Mouse (Mus musculus) kidney, postnatal 4 days (tissue): ENCODE measurements at regions not wholly inside any gene's neighbourhood (a gene's known extent, or its start where the extent isn't known, plus 50 kb on each side); places are given as distances from the start of the nearest gene placed in this dataset.

Experiments
- DNase-seq, 2 experiments: peaks; one replicate each; pipeline ENCODE4 v3.0.0; 2021; ENCODE audit warnings: mixed read lengths in 2 of 2

DNA sequence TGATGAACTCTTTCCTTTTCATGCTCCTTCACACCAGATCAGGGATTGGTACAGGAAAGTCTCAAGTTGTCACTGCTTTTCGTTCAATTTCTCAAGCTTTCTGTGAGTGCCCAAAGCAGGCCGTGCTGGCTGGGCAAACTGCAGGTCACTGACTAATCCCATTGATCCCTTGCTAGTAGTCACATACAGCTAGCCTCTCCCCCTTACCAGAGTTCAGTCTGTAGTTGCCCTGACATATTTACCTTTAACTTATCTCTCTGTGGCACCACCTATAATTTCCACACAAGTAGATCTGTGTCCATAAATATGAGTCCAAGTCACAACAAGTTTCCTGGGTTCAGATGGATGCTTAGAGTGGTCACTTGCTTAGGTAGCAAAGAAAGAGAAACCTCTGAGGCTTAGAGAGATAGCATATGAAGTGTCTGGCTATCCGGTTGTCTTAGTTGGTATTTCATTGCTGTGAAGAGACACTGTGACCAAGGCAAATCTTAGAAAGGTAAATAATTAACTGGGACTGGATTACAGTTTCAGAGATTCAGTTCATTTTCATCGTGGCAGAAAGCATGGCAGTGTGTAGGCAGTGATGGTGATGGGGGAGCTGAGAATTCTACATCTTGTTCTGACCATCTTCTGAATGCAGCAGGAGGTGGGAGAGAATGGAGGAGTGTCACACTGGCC is 362.8 kb upstream of the Pcsk5 start:
- DNase-seq: no peak

DNA sequence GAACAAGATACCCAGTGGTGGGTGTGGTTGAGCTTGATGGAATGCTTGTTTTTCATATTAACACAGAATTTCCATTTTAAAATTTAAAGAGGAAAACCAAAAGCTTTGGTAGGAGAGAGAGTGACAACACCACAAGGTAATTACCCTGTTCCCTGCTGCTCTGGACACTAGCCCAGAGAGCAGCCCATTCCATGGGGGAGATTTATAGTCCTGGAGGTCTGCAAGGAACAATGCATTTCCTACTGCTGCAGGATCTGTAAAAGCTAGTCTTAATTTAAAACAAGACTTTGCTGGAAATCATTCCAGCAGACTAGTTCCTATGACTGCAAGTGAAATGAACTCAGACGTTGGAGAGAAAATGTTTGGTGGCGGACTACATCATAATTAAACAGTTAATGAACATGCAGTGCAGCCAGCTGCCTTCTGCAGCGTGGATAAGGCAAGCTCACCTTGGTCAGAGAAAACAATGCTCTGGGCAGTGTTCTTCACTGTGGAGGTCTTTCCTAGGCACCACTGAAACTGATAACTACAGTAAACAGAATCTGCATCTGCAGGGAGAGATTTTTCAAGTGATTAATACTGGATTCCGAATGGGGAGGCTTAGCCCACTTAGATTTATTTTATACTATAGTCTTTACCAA is 351.8 kb upstream of the Pcsk5 start:
- peak; percentile 9 to 22 for DNase-seq

- no peak for DNase-seq
Measured at GRCm38 (mm10) chr19:18188122-18188866, 350.9 kb upstream of the Pcsk5 start.

GRCm38 (mm10) chr19:18185767-18186554 is 348.5 kb upstream of the Pcsk5 start:
- no peak for DNase-seq

- DNase-seq: no peak
Measured at GRCm38 (mm10) chr19:18185211-18185610, 347.8 kb upstream of the Pcsk5 start.

DNA sequence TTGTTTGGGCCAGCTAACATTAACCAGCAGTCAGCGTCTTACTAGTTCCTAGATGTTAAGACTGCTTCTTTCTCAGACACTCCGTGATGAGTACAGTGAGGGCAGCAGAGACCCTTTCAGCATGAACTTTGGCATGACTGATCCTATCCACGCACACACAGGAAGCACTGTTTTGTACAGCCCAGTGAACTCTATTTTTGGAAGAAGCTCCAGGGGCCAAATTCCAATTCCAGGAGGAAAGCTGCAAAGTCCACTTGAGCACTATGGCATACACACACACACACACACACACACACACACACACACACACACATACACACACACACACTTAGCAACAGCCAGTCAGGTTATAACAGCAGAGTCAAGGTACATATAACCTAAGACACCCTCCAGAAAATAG is 338.8 kb upstream of the Pcsk5 start:
- peak; percentile 4 to 10 for DNase-seq

- no peak for DNase-seq
Measured at GRCm38 (mm10) chr19:18146494-18146893, 309.1 kb upstream of the Pcsk5 start.

DNA sequence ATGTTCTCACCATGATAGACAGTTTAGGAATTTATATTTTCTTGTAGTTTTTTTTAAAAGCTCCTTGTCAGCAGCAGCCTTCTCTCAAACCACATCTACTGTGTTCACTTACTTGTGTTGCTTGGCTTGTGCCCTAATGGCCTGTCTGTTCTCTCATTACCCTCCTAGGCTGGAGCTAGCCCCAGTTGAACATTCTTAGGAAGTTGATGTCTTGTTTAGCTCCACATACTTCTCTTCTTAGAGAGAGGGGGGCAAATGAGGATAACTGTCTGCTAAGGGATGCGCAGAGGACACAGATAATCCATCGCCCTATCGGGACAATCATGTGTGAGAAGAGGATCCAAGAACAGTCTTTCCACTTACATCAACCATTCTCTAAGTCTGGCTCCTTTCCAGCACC is 293.5 kb upstream of the Pcsk5 start:
- no peak for DNase-seq

DNA sequence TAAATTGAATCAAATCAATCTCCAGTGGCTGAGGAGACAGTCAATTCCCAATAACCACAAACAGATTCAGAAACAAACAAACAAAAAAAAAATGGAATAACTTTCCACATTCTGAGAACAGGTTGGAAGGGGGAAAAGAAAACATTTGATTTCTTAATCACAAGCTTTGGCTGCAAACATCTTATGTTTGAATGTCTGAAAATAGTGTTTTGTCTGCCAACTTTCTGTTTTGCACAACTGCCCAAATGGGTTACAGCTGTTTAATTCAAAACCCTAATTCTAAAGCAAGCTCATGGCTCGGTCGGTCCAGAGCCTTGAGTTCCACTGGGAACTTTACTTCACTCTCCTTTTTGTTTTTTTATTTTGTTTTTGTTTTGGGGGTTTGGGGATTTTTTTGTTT is 291.4 kb upstream of the Pcsk5 start:
- peak; percentile 6 for DNase-seq

DNA sequence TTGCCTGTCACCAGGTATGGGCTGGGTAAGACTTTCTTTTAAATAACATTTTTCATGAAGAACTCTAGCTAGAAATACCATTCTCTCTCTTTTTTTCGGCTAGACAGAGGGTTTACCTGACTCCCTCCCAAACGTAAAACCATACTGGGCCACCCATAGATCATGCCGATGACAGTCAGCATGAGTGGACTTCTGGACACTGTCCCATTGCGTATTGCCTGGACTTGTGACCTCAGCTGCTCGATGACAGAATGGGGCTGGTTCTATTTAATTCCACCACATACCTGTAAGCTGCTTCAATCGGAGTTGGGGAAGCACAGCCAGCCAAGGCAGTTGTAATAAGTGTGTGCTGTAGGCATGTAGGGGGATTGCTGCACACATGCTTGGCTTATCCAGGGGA is 268.8 kb upstream of the Pcsk5 start:
- DNase-seq: no peak

GRCm38 (mm10) chr19:18104590-18104989 is 267.2 kb upstream of the Pcsk5 start:
- DNase-seq: no peak

- DNase-seq: no peak
Measured at GRCm38 (mm10) chr19:18101423-18102341, 264.2 kb upstream of the Pcsk5 start.

DNA sequence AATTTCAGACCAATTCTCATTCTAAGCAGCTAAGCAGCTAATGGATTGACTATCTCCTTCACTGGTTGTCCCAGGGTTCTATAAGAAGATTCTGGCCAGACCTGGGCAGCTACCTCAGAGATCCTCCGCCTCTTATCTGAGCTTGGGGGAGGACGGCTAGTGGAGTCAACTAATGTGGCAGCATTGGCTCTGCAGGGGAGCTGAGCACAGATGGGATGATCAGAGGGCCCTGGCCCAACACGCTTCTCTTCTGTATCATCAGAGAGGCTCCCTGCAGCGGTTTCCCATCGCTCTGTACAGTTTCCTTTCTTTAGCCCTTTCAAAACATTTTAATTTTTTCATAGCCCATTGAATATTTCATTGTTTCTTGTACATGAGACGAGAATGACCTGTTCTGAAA is 245.9 kb upstream of the Pcsk5 start:
- DNase-seq: no peak

DNA sequence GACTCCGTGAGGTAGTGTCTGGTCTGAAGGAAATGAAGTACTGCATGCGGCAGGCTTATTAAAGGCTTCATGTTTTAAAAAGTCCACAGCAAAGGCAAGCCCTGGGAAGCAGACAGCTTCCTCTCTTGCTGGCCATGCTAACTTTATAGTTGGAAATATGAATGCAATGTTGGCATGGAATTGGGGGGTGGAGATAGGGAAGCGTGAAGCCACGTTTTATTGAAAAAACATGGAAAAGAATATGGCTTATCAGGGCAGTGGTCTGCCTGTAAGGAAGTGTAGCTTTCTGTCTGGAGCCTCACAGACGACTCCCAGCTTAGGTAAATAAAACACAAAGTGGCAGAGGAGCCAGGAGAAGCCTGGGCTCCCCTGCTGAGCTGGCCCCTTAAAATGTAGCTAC is 231.5 kb upstream of the Pcsk5 start:
- no peak for DNase-seq

DNA sequence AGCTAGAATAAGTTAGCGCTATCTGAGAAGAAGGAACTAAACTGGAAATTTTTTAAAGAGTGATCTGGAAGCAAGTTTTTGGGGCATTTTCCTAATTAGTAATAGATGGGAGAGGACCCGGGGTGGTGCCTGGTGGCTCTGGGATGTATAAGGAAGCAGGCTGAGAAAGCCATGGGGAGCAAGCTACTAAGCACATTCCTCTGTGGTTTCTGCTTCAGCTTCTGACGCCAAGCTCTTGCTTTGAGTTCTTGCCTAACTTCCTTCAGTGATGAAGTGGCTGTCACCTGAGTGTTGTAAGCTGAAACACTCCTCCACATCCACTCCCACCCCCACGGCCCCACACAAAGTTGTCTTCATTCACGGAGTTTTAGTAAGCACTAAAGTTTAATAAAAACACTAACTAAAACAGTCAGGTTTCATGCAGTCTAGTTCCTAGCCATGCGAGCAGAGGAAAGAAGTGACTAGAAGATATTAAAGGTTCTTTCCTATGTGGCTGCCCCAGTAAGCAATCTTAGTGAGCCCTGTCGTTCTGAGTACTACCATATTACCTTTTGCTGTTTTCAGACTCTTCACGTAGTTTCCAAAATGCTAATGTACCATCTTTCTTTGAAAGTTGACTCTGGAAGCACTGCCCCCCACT is 230.5 kb upstream of the Pcsk5 start:
- DNase-seq: peak; percentile 37 to 41

GRCm38 (mm10) chr19:18057256-18057890 is 219.9 kb upstream of the Pcsk5 start:
- no peak for DNase-seq

- no peak for DNase-seq
Measured at GRCm38 (mm10) chr19:18056414-18057254, 219.2 kb upstream of the Pcsk5 start.

DNA sequence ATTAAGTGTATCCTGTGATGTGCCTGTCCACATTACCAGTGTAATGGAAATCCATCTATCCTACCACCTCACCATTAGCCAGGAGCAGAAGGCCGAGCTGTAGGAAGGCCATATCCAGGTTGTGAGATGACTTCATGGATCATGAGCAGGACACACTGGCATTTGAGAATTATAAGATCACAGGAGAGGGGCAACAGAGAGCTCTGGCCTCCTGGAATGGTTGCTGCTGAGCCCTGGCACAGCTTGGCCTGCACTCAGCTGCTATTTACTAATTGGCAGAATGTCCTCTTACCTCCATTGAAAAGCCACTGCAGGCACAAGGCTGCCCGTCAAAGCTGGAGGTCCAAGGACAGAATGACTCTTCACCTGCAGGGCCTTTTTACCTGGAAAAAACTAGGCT is 212.9 kb upstream of the Pcsk5 start:
- DNase-seq: no peak

DNA sequence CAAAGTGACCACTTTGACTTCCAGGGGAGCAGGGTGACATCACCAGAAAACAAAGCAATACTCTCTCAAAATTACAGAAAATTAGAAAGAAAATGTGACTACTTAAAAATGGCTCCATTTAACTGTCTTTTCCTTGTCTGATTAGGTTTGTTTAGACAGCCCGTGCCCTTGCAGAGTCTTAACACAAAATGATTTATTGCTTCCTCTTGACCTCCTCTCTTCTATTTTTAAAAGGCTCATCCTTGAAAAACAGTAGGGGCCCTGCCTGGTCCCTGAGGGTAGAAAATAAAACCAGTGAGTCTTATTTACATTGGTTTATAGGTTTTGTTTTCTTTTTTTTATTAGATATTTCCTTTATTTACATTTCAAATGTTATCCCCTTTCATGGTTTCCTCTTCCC is 196.8 kb upstream of the Pcsk5 start:
- no peak for DNase-seq

GRCm38 (mm10) chr19:18033599-18033998 is 196.2 kb upstream of the Pcsk5 start:
- DNase-seq: no peak
